Mouse (Mus musculus) forebrain, embryonic 10.5 days (tissue): ENCODE data around the gene Tmed2. TPM values are rescaled to one million over a fixed set of nuclear protein-coding genes. Genes with fewer than 3 reads are reported as not detected.
"Not testable (repeated sequence)": the region's sequence is repeated elsewhere in the genome, so short reads cannot be mapped to it uniquely, and the experiment has no call there.

Source experiments
- DNase-seq: peaks from one replicate; pipeline ENCODE4 v3.0.0-alpha.2; 2017; ENCODE audit warnings: low spot score; ENCODE audit errors: extremely low spot score
- H3K27ac ChIP-seq: fragments of 300-500 bp; sonication (generic); 2 replicates; pipeline ENCODE4 v1.5.1; 2016; ENCODE audit warnings: mild to moderate bottlenecking
- H3K27me3 ChIP-seq: fragments of 300-500 bp; sonication (generic); 2 replicates; pipeline ENCODE4 v1.6.1; 2016; ENCODE audit warnings: mild to moderate bottlenecking; ENCODE audit not compliant: poor library complexity, severe bottlenecking
- H3K36me3 ChIP-seq: fragments of 300-500 bp; sonication (generic); replicated peaks from 2 replicates; pipeline ENCODE4 v1.6.1; 2016; ENCODE audit warnings: mild to moderate bottlenecking, moderate library complexity
- H3K4me1 ChIP-seq: fragments of 300-500 bp; sonication (generic); 2 replicates; pipeline ENCODE4 v1.6.1; 2016
- H3K4me3 ChIP-seq: fragments of 300-500 bp; sonication (generic); 2 replicates; pipeline ENCODE4 v1.5.1; 2016; ENCODE audit warnings: mild to moderate bottlenecking, moderate library complexity
- H3K9me3 ChIP-seq: fragments of 300-500 bp; sonication (generic); 2 replicates; pipeline ENCODE4 v1.6.1; 2016; ENCODE audit warnings: mild to moderate bottlenecking, moderate library complexity
- WGBS: fragments of 180-500 bp; shearing (Covaris S2); methylation state at CpG from one replicate; pipeline ENCODE4 v1.1.7; 2016; 5-methylcytosine and 5-hydroxymethylcytosine counted together
- polyA plus RNA-seq: library from polyadenylated mRNA; unstranded; fragments of >200 nt; fragmentation: Nextera tagmentation; extraction: Ambion mirVana; gene quantifications from 2 replicates; pipeline ENCODE4 v1.2.1, GENCODE M21; 2016

Tmed2 gene
- polyA plus RNA-seq, 1 experiment from 2014 or later = 474 TPM

- no peaks in the 10 kb centered on the region for H3K9me3 ChIP-seq
- H3K27ac ChIP-seq = peak overlapping the region; percentile 58
- peak overlapping the region; percentile 89 for H3K4me3 ChIP-seq
- H3K27me3 ChIP-seq = no peaks in the 10 kb centered on the region
- H3K4me1 ChIP-seq = peaks cover 50% of the 10 kb centered on the region
- H3K36me3 ChIP-seq = peaks cover 30% of the 10 kb centered on the region
- 62% methylated on average over 8 of the region's 8 CpGs for WGBS
- DNase-seq = no peak
These were observed 10.8 kb upstream of the Tmed2 start for GRCm38 (mm10) chr5:124529697-124530096.

DNA sequence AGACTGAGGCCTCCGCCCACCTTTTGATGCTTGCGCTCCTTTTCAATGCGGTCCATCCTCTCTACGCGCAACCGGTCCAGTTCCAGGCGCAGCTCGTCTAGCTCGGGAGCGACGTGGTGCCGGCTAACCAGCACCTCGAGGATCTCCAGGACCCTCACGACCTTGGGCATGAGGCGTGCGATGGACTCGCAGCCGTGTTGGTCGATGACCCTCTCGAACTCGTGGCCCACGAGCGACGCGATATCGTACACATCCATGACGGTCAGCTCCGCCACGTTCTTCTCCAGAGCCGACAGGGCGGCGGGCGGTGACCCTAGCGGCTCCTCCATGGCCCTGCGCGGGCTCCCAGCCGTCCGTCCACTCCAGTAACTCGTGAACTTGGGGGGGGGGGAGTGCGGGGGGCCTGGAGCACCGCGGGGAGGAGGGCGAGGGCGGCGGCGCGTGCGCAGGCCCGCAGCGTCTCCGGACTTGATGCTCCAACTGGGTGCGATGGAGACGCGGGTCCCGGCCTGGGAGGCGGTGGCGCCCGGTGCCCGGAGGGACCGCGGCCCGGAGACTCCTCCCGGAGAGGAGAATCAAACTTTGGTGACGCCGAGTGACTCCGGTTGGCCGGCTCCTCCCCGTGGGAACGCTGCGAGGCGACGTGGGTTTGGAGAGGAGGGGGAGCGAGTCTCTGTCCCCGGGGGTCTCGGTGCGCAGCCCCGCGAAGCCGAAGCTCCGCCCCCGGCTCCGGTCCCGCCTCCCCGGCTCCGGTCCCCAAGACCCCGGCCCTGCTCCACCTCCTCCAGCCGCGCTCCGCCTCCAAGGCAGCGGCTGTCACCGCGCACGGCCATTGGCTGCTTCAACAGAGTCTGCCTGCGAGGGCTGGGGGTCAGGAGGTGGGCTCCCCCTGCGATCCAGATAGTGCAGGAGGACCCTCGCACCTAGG is 9.6 kb upstream of the Tmed2 start, which contains the start of gene Rilpl1:
TSS of gene Rilpl1 (minus strand) at position 737 of the 928 bp plus-strand sequence.
- peak within 1 kb of the TSS; percentile 89 for H3K4me3 ChIP-seq
- no peaks in the 10 kb centered on the region for H3K27me3 ChIP-seq
- no peaks in the 10 kb centered on the region for H3K9me3 ChIP-seq
- DNase-seq = peak; percentile 88
- H3K27ac ChIP-seq = peak within 1 kb of the TSS; percentile 95
- H3K4me1 ChIP-seq = peaks cover 50% of the 10 kb centered on the region
- WGBS = under 1% methylated on average over 95 of the region's 96 CpGs
- peaks cover 19% of the 10 kb centered on the region for H3K36me3 ChIP-seq

DNA sequence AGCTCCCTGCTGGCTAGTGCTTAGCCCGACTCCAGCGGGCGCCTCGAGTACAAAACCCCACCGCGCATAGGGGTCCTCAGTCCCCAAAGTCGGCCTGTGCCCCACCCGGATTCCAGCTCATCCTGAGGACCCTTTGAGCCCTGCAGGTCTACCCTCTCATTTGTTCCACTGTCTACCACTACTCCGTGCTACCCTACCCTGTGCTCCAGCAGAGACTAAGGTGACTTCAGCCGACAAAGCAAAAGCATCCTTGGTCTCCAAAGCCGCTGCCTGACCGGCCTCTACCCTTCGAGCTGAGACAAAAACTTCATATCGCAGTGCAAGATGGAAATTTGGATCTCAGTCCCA is 8.9 kb upstream of the Tmed2 start:
- peaks cover 53% of the 10 kb centered on the region for H3K4me1 ChIP-seq
- DNase-seq = no peak
- 10% methylated on average over 14 of the region's 14 CpGs for WGBS

GRCm38 (mm10) chr5:124532451-124532850 is 8.0 kb upstream of the Tmed2 start:
- 0 out of 2 replicates have a peak overlapping the region, but pooled peaks have one; percentile 18 for H3K4me3 ChIP-seq
- H3K27me3 ChIP-seq = no peaks in the 10 kb centered on the region; the same call in 1 of the 2 replicates
- peaks cover 6% of the 10 kb centered on the region for H3K36me3 ChIP-seq
- no peaks in the 10 kb centered on the region for H3K9me3 ChIP-seq
- DNase-seq = no peak
- peaks cover 59% of the 10 kb centered on the region for H3K4me1 ChIP-seq
- WGBS = 45% methylated on average over 7 of the region's 7 CpGs
- peak overlapping the region; percentile 65 for H3K27ac ChIP-seq

More for the DNA sequence above, 8.9 kb upstream of the Tmed2 start:
- Histone ChIP-seq H3K9me3 (no peaks in the 10 kb centered on the region), H3K36me3 (peaks cover 13% of the 10 kb centered on the region), H3K27me3 (no peaks in the 10 kb centered on the region; the same call in 1 of the 2 replicates), H3K4me3 (peak overlapping the region; percentile 89), H3K27ac (peak overlapping the region; percentile 95)

DNA sequence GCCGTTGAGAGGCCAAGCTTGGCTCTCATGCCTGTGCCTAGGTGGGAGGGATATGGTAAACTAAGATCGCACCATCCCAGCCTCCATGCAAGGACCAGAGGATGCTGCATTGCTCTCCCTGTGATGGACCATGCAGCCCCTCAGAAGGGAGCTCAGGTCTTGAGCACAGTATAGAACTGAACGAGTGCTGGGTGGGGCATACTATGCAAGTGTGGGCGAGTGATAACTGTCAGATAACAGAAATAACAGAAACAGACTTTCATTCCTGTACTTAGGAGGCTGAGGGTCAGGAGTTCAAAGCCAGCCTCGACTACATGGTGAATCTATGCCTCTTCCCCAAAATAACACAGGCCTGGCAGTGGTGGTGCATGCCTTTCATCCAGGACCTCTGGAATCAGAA is 5.5 kb upstream of the Tmed2 start:
- DNase-seq = no peak
- Histone ChIP-seq H3K27me3 (no peaks in the 10 kb centered on the region; the same call in 1 of the 2 replicates), H3K4me1 (peaks cover 38% of the 10 kb centered on the region), H3K27ac (no peak overlapping the region), H3K36me3 (no peaks in the 10 kb centered on the region), H3K9me3 (no peaks in the 10 kb centered on the region), H3K4me3 (no peak overlapping the region)
- 75% methylated on average over 5 of the region's 5 CpGs for WGBS

GRCm38 (mm10) chr5:124536776-124537175 is 3.7 kb upstream of the Tmed2 start:
- 2% methylated on average over 17 of the region's 17 CpGs for WGBS

DNA sequence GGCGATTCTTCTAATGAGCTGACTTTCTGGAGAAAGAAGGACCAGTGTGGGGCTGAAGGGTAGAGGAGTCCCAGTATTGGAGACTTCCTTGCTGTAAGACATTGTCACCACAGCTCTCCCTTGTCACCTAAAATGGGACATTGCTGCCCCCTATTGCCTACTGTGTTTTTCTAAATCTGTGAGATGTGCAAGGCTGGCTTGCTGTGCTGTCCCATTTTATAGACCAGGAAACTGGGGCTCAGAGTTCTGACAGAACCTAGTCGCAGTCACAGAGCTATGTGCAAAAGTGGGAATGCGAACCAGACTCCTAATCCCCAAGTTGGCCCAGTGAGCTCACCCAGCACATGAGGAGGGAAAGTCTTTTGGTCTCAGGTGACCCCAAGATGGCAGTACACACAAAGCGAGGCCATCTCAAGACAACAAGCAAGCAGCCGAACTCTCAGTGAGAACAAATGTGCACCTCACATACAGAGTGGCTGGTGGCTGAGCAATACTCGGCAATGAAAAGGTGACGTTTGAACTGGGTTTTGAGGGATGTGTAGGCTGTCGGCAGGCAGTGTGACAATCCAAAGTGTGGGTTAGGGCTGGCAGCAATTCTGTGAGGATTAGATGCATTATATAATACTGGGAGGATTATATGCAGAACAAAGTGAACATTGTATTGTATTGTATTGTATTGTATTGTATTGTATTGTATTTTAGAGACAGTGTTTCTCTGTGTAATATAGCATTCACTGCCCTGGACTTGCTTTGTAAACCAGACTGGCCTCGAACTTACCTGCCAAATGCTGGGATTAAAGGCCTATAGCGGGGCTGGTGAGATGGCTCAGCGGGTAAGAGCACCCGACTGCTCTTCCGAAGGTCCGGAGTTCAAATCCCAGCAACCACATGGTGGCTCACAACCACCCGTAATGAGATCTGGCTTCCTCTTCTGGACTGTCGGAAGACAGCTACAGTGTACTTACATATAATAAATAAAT is 1.4 kb upstream of the Tmed2 start:
- Histone ChIP-seq H3K9me3 (no peaks in the 10 kb centered on the region), H3K27ac (no peak overlapping the region), H3K27me3 (no peaks in the 10 kb centered on the region; the same call in 1 of the 2 replicates), H3K4me1 (peaks cover 23% of the 10 kb centered on the region), H3K36me3 (peaks cover 19% of the 10 kb centered on the region), H3K4me3 (no peak overlapping the region)
- 77% methylated on average over 16 of the region's 16 CpGs for WGBS
- no peak for DNase-seq

More at GRCm38 (mm10) chr5:124536776-124537175, 3.7 kb upstream of the Tmed2 start:
- DNase-seq = no peak
- H3K4me3 ChIP-seq = peak overlapping the region; percentile 23
- H3K36me3 ChIP-seq = no peaks in the 10 kb centered on the region
- H3K4me1 ChIP-seq = peaks cover 23% of the 10 kb centered on the region
- H3K27me3 ChIP-seq = no peaks in the 10 kb centered on the region; the same call in 1 of the 2 replicates
- peak overlapping the region; percentile 12 for H3K27ac ChIP-seq
- H3K9me3 ChIP-seq = no peaks in the 10 kb centered on the region

GRCm38 (mm10) chr5:124539905-124540304 is 590 bp upstream of the Tmed2 start:
- H3K27ac ChIP-seq = peak overlapping the region; percentile 91
- peaks cover 23% of the 10 kb centered on the region for H3K4me1 ChIP-seq
- DNase-seq = no peak
- H3K9me3 ChIP-seq = no peaks in the 10 kb centered on the region
- H3K36me3 ChIP-seq = peaks cover 27% of the 10 kb centered on the region
- H3K4me3 ChIP-seq = peak overlapping the region; percentile 90
- WGBS = 75% methylated on average over 4 of the region's 4 CpGs
- no peaks in the 10 kb centered on the region; the same call in 1 of the 2 replicates for H3K27me3 ChIP-seq

GRCm38 (mm10) chr5:124540905-124541601 is 558 bp downstream of the Tmed2 start:
- no peaks in the 10 kb centered on the region; the same call in 1 of the 2 replicates for H3K27me3 ChIP-seq
- peak overlapping the region; percentile 91 for H3K27ac ChIP-seq
- H3K4me3 ChIP-seq = peak overlapping the region; percentile 90
- H3K36me3 ChIP-seq = peaks cover 39% of the 10 kb centered on the region
- H3K9me3 ChIP-seq = no peaks in the 10 kb centered on the region
- WGBS = under 1% methylated on average over 82 of the region's 89 CpGs
- peaks cover 23% of the 10 kb centered on the region for H3K4me1 ChIP-seq
- DNase-seq = peak; percentile 51

DNA sequence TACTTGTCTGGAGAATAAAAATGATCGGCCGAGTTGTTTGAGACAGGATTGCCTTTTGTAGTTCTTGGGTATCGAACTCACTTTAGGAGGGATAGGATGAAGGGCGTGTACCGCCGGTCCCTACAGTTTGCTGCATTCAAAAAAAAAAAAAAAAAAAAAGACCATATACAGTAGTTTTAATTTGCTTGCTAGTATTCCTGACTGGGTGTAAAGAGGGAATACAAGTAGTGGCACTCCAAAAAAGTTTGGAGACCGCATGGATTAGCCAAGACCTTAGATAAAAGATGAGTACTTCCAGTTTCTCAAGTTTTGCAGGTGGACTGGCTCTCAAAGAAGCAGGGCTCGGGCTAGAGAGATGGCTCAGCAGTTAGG is 1.1 kb downstream of the Tmed2 start:
- DNase-seq = no peak
- peak overlapping the region; percentile 91 for H3K27ac ChIP-seq
- peak overlapping the region; percentile 90 for H3K4me3 ChIP-seq
- no peaks in the 10 kb centered on the region; the same call in 1 of the 2 replicates for H3K27me3 ChIP-seq
- 18% methylated on average over 8 of the region's 8 CpGs for WGBS
- H3K9me3 ChIP-seq = no peaks in the 10 kb centered on the region
- H3K4me1 ChIP-seq = peaks cover 20% of the 10 kb centered on the region
- H3K36me3 ChIP-seq = peaks cover 44% of the 10 kb centered on the region

DNA sequence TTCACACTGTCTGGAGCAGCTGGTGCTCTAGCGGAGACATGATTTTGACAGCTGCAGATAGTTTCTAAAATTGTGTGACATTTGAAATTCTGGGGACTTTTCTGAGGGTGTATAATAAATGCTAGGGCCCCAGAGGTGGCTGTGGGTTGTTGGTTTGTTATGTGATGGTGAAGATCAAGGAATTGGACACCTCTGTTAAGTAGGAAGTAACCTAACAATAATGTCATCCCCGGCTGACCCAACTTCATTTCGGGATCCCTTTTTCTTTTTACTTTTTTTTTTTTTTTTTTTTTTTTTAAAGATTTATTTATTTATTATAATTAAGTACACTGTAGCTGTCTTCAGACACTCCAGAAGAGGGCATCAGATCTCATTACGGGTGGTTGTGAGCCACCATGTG is 10.2 kb downstream of the Tmed2 start:
- peaks cover 17% of the 10 kb centered on the region for H3K4me1 ChIP-seq
- DNase-seq, H3K27me3 ChIP-seq, H3K27ac ChIP-seq, H3K4me3 ChIP-seq, H3K9me3 ChIP-seq: not testable (repeated sequence)
- H3K36me3 ChIP-seq = peaks cover 57% of the 10 kb centered on the region
- 88% methylated on average over 4 of the region's 4 CpGs for WGBS
